Mouse (Mus musculus) liver, embryonic 13.5 days (tissue): ENCODE data around the gene Hist1h2ak. TPM values are rescaled to one million over a fixed set of nuclear protein-coding genes. Genes with fewer than 3 reads are reported as not detected.
"Not testable (repeated sequence)": the region's sequence is repeated elsewhere in the genome, so short reads cannot be mapped to it uniquely, and the experiment has no call there.

ENCODE experiments used
- ATAC-seq: fragments of 200-750 bp; cut with Nextera tagmentation; 2 replicates; pipeline ENCODE4 v1.8.0; 2017; ENCODE audit warnings: low read depth, mild to moderate bottlenecking, moderate number of reproducible peaks, moderate library complexity
- DNase-seq: peaks from one replicate; pipeline ENCODE4 v3.0.0; 2022
- H3K27ac ChIP-seq: fragments of 300-500 bp; sonication (generic); 2 replicates; pipeline ENCODE4 v1.5.1; 2015; ENCODE audit warnings: moderate library complexity, mild to moderate bottlenecking, inconsistent platforms
- H3K27me3 ChIP-seq: fragments of 300-500 bp; sonication (generic); 2 replicates; pipeline ENCODE4 v1.6.1; 2015; ENCODE audit warnings: mild to moderate bottlenecking, inconsistent platforms
- H3K36me3 ChIP-seq: fragments of 300-500 bp; sonication (generic); 2 replicates; pipeline ENCODE4 v1.6.1; 2015; ENCODE audit warnings: mild to moderate bottlenecking, inconsistent platforms
- H3K4me1 ChIP-seq: fragments of 300-500 bp; sonication (generic); replicated peaks from 2 replicates; pipeline ENCODE4 v1.6.1; 2015; ENCODE audit warnings: inconsistent platforms
- H3K4me2 ChIP-seq: fragments of 300-500 bp; sonication (generic); 2 replicates; pipeline ENCODE4 v1.6.1; 2015; ENCODE audit warnings: inconsistent platforms, mild to moderate bottlenecking, moderate library complexity
- H3K4me3 ChIP-seq: fragments of 300-500 bp; sonication (generic); replicated peaks from 2 replicates; pipeline ENCODE4 v1.5.1; 2015; ENCODE audit warnings: mild to moderate bottlenecking, inconsistent platforms
- H3K9ac ChIP-seq: fragments of 300-500 bp; sonication (generic); 2 replicates; pipeline ENCODE4 v1.6.1; 2015; ENCODE audit warnings: mild to moderate bottlenecking, inconsistent platforms
- H3K9me3 ChIP-seq: fragments of 300-500 bp; sonication (generic); replicated peaks from 2 replicates; pipeline ENCODE4 v1.6.1; 2016; ENCODE audit warnings: inconsistent platforms
- WGBS: fragments of 180-500 bp; shearing (Covaris S2); methylation state at CpG from one replicate; pipeline ENCODE4 v1.1.7; 2015; ENCODE audit not compliant: insufficient replicate concordance; 5-methylcytosine and 5-hydroxymethylcytosine counted together
- polyA plus RNA-seq: library from polyadenylated mRNA; unstranded; fragments of >200 nt; fragmentation: Nextera tagmentation; extraction: Ambion mirVana; gene quantifications from 2 replicates; pipeline ENCODE4 v1.2.1, GENCODE M21; 2015

Gene Hist1h2ak
- polyA plus RNA-seq, 1 experiment from 2014 or later, result 91.0 TPM

DNA sequence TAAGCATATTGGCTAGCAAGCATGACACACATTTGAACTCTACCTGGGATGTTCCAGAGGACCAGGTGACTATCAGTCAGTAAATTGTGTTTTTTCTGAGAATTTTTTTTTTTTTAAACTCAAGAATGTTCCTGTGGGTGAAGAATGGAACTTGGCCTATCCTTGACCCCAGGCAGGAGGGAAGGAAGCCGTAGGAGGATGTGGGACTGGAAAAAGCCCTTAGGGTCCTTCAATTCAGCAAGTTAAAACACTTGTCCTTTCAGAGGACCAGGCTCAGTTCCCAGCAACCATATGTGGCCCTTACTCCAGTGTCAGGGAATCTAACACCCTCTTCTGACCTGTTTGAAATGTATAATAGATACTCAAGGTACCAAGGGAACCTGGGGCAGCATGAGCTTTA is 24.1 kb downstream of the Hist1h2ak start:
- WGBS, result 63% methylated on average over 1 of the region's 1 CpGs

GRCm38 (mm10) chr13:21727948-21728572 is 25.6 kb downstream of the Hist1h2ak start:
- WGBS, result 41% methylated on average over 11 of the region's 11 CpGs
- DNase-seq, result no peak
- 0 out of 2 replicates have a peak, but pooled peaks have one; percentile 17 for ATAC-seq
- Histone ChIP-seq H3K4me2 (no peak overlapping the region), H3K27me3 (no peaks in the 10 kb centered on the region), H3K9ac (no peak overlapping the region), H3K36me3 (no peaks in the 10 kb centered on the region), H3K9me3 (no peaks in the 10 kb centered on the region), H3K4me3 (no peak overlapping the region), H3K4me1 (peaks cover 6% of the 10 kb centered on the region), H3K27ac (no peak overlapping the region)

More for the DNA sequence above, 24.1 kb downstream of the Hist1h2ak start:
- DNase-seq (no peak), ATAC-seq (no peak)
- Histone ChIP-seq H3K27me3 (no peaks in the 10 kb centered on the region), H3K4me1 (peaks cover 14% of the 10 kb centered on the region), H3K27ac (no peak overlapping the region), H3K9ac (no peak overlapping the region), H3K4me2 (no peak overlapping the region), H3K9me3 (no peaks in the 10 kb centered on the region), H3K4me3 (no peak overlapping the region), H3K36me3 (no peaks in the 10 kb centered on the region)

GRCm38 (mm10) chr13:21722993-21723836 is 30.4 kb downstream of the Hist1h2ak start:
- Histone ChIP-seq H3K36me3 (no peaks in the 10 kb centered on the region), H3K9ac (peak overlapping the region; percentile 72), H3K4me3 (peak overlapping the region; percentile 42), H3K27me3 (no peaks in the 10 kb centered on the region), H3K4me1 (peaks cover 39% of the 10 kb centered on the region), H3K4me2 (peak overlapping the region; percentile 78), H3K9me3 (no peaks in the 10 kb centered on the region), H3K27ac (peak overlapping the region; percentile 97)
- WGBS, result 47% methylated on average over 5 of the region's 5 CpGs
- DNase-seq (no peak), ATAC-seq (no peak)

GRCm38 (mm10) chr13:21722373-21722925 is 31.2 kb downstream of the Hist1h2ak start:
- Histone ChIP-seq H3K9ac (peak overlapping the region; percentile 72), H3K4me3 (peak overlapping the region; percentile 42), H3K4me2 (peak overlapping the region; percentile 78), H3K9me3 (no peaks in the 10 kb centered on the region), H3K27me3 (no peaks in the 10 kb centered on the region), H3K4me1 (peaks cover 41% of the 10 kb centered on the region), H3K36me3 (no peaks in the 10 kb centered on the region), H3K27ac (peak overlapping the region; percentile 97)
- peak; percentile 30 for DNase-seq
- 5% methylated on average over 11 of the region's 11 CpGs for WGBS
- ATAC-seq, result no peak; the same call in 1 of the 2 replicates

DNA sequence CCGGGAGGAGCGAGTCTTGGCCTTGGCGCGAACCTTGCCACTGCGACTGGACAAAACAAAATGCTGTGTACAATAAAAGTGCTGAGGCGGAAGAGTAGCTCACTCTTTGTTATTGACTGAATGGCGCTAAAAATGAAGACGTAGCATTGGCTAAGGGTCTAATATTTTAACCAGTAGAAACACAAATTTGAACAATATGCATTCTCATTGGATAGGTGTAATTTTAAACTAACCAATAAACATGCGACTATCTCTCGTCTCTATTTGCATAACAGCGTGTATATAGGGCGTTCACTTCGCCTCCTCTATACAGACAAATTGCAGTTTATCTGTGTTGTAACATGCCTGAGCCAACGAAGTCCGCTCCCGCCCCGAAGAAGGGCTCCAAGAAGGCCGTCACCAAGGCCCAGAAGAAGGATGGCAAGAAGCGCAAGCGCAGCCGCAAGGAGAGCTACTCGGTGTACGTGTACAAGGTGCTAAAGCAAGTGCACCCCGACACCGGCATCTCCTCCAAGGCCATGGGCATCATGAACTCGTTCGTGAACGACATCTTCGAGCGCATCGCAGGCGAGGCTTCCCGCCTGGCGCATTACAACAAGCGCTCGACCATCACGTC is 31.8 kb downstream of the Hist1h2ak start, which contains the start of gene Hist1h2bm:
Gene Hist1h2bm, plus strand, starts transcription at position 288 of the 616 bp plus-strand sequence.
- ATAC-seq (peak; percentile 89), DNase-seq (peak; percentile 74)
- peak within 1 kb of the TSS; percentile 97 for H3K27ac ChIP-seq
- under 1% methylated on average over 37 of the region's 37 CpGs for WGBS
- H3K4me3 ChIP-seq, result peak within 1 kb of the TSS; percentile 60
- H3K36me3 ChIP-seq, H3K27me3 ChIP-seq, H3K9me3 ChIP-seq: not testable (repeated sequence)
- H3K9ac ChIP-seq, result peak within 1 kb of the TSS; percentile 85
- H3K4me1 ChIP-seq, result peaks cover 44% of the 10 kb centered on the region
- peak within 1 kb of the TSS; percentile 78 for H3K4me2 ChIP-seq

DNA sequence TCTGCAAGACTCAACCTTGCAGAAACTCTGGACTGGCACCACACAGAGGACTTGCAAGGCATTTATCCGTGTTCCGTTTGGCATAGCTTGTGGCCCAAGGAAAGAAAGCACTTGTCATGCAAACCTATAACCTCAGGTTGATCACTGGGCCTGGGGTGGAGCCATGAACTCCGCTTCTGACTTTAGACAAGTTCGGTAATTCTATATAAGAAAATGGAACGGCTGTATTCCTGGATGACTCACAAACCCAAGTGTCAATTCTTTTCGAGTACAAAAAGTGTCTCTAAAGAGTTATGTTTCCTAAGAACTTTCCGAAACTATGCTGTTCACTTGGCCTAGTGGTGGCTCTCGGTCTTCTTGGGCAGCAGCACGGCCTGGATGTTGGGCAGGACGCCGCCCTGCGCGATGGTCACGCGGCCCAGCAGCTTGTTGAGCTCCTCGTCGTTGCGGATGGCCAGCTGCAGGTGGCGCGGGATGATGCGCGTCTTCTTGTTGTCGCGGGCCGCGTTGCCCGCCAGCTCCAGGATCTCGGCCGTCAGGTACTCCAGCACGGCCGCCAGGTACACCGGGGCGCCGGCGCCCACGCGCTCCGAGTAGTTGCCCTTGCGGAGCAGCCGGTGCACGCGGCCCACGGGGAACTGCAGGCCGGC is 32.4 kb downstream of the Hist1h2ak start:
- not testable (repeated sequence) for H3K27me3 ChIP-seq, H3K36me3 ChIP-seq, H3K9me3 ChIP-seq
- Histone ChIP-seq H3K9ac (peak overlapping the region; percentile 85), H3K4me3 (peak overlapping the region; percentile 60), H3K27ac (peak overlapping the region; percentile 97), H3K4me2 (peak overlapping the region; percentile 78), H3K4me1 (peaks cover 47% of the 10 kb centered on the region)
- WGBS, result 2% methylated on average over 21 of the region's 44 CpGs
- peak; percentile 33 for DNase-seq
- peak; percentile 4 for ATAC-seq

DNA sequence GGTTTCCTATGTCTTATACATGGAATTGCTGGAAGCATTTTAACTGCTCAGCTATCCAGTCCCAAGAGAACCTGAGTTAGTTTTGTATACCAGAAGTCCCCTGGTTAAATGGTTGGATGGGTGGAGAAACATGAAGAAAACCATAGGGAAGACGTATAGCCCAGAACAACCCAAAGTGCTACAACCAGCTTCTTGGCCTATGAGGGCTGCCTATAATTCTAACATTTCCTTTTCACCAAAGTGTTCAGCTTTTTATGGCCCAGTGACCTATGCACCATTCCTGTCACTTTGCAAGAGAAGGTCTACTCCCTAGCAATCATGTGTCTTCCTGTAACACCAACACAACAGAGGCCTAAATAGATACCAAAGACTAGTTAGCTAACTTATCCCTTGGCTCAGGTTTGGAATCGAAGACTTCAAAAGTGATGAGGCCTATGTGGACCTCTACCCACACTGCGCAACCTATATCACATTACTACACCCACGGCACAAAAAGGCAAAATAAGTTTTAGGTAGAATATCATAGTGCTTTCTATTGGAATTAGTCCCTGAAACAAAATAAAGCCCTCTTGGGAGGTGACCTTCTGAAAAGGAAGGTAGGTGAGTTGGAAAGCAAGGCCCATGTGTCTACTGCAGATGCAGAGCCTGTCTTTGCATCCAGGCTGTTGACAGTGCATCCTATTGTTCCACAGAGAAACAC is 35.1 kb downstream of the Hist1h2ak start:
- Histone ChIP-seq H3K27me3 (no peaks in the 10 kb centered on the region), H3K9me3 (no peaks in the 10 kb centered on the region), H3K27ac (peak overlapping the region; percentile 97), H3K9ac (peak overlapping the region; percentile 85), H3K4me2 (peak overlapping the region; percentile 69), H3K4me3 (peak overlapping the region; percentile 64), H3K4me1 (peaks cover 60% of the 10 kb centered on the region), H3K36me3 (no peaks in the 10 kb centered on the region)
- 45% methylated on average over 4 of the region's 4 CpGs for WGBS
- ATAC-seq (no peak), DNase-seq (peak; percentile 22)

GRCm38 (mm10) chr13:21717397-21718357 is 36.0 kb downstream of the Hist1h2ak start, which contains the start of gene Hist1h3h:
Gene Hist1h3h (plus strand): TSS chr13:21717659.
- Histone ChIP-seq H3K4me3 (peak within 1 kb of the TSS; percentile 64), H3K4me1 (peaks cover 55% of the 10 kb centered on the region), H3K27ac (peak within 1 kb of the TSS; percentile 99), H3K9ac (peak within 1 kb of the TSS; percentile 85), H3K4me2 (peak within 1 kb of the TSS; percentile 86)
- DNase-seq (peak; percentile 88), ATAC-seq (peak; percentile 15)
- WGBS, result under 1% methylated on average over 31 of the region's 56 CpGs
- H3K27me3 ChIP-seq, H3K36me3 ChIP-seq, H3K9me3 ChIP-seq: not testable (repeated sequence)

- Histone ChIP-seq H3K4me1 (peaks cover 57% of the 10 kb centered on the region), H3K4me2 (peak overlapping the region; percentile 86), H3K9ac (peak overlapping the region; percentile 82), H3K4me3 (peak overlapping the region; percentile 59), H3K27ac (peak overlapping the region; percentile 99)
- under 1% methylated on average over 9 of the region's 38 CpGs for WGBS
- ATAC-seq (peak; percentile 4), DNase-seq (peak; percentile 60)
- H3K36me3 ChIP-seq, H3K27me3 ChIP-seq, H3K9me3 ChIP-seq: not testable (repeated sequence)
Measured at GRCm38 (mm10) chr13:21716540-21717391, 36.9 kb downstream of the Hist1h2ak start.
